Mouse (Mus musculus) hindbrain, embryonic 12.5 days (tissue): ENCODE measurements around the gene Slc31a2. TPM values are rescaled to one million over a fixed set of nuclear protein-coding genes. Genes with fewer than 3 reads are reported as not detected.

Source experiments
- ATAC-seq: fragments of 200-750 bp; cut with Nextera tagmentation; 2 replicates; pipeline ENCODE4 v1.8.0; 2017; ENCODE audit warnings: moderate TSS enrichment; ENCODE audit not compliant: low FRiP score
- H3K27ac ChIP-seq: fragments of 300-500 bp; sonication (generic); 2 replicates; pipeline ENCODE4 v1.5.1; 2016; ENCODE audit warnings: mild to moderate bottlenecking
- H3K27me3 ChIP-seq: fragments of 300-500 bp; sonication (generic); 2 replicates; pipeline ENCODE4 v1.6.1; 2016; ENCODE audit warnings: mild to moderate bottlenecking
- H3K36me3 ChIP-seq: fragments of 300-500 bp; sonication (generic); 2 replicates; pipeline ENCODE4 v1.6.1; 2016; ENCODE audit warnings: mild to moderate bottlenecking
- H3K4me1 ChIP-seq: fragments of 300-500 bp; sonication (generic); 2 replicates; pipeline ENCODE4 v1.6.1; 2016
- H3K4me2 ChIP-seq: fragments of 300-500 bp; sonication (generic); replicated peaks from 2 replicates; pipeline ENCODE4 v1.6.1; 2016; ENCODE audit warnings: mild to moderate bottlenecking
- H3K4me3 ChIP-seq: fragments of 300-500 bp; sonication (generic); 2 replicates; pipeline ENCODE4 v1.5.1; 2016; ENCODE audit warnings: mild to moderate bottlenecking
- H3K9ac ChIP-seq: fragments of 300-500 bp; sonication (generic); 2 replicates; pipeline ENCODE4 v1.6.1; 2016; ENCODE audit warnings: mild to moderate bottlenecking, moderate library complexity
- H3K9me3 ChIP-seq: fragments of 300-500 bp; sonication (generic); replicated peaks from 2 replicates; pipeline ENCODE4 v1.6.1; 2016; ENCODE audit warnings: mild to moderate bottlenecking
- WGBS: fragments of 180-500 bp; shearing (Covaris S2); methylation state at CpG from one replicate; pipeline ENCODE4 v1.1.7; 2016; 5-methylcytosine and 5-hydroxymethylcytosine counted together
- polyA plus RNA-seq: library from polyadenylated mRNA; unstranded; fragments of >200 nt; fragmentation: Nextera tagmentation; extraction: Ambion mirVana; gene quantifications from 2 replicates; pipeline ENCODE4 v1.2.1, GENCODE M21; 2016

Slc31a2 gene
- polyA plus RNA-seq, 1 experiment from 2014 or later, result 13.0 TPM

- WGBS, result under 1% methylated on average over 54 of the region's 55 CpGs
- peak; percentile 92 for ATAC-seq
- Histone ChIP-seq H3K36me3 (0 out of 2 replicates have a peak, but pooled peaks cover 3% of the 10 kb centered on the region), H3K9ac (peak overlapping the region; percentile 66), H3K27ac (no peak overlapping the region), H3K27me3 (no peaks in the 10 kb centered on the region), H3K4me2 (peak overlapping the region; percentile 85), H3K9me3 (no peaks in the 10 kb centered on the region), H3K4me1 (peaks cover 14% of the 10 kb centered on the region), H3K4me3 (peak overlapping the region; percentile 62)
Measured at GRCm38 (mm10) chr4:62286257-62286991, 24.1 kb downstream of the Slc31a2 start.

DNA sequence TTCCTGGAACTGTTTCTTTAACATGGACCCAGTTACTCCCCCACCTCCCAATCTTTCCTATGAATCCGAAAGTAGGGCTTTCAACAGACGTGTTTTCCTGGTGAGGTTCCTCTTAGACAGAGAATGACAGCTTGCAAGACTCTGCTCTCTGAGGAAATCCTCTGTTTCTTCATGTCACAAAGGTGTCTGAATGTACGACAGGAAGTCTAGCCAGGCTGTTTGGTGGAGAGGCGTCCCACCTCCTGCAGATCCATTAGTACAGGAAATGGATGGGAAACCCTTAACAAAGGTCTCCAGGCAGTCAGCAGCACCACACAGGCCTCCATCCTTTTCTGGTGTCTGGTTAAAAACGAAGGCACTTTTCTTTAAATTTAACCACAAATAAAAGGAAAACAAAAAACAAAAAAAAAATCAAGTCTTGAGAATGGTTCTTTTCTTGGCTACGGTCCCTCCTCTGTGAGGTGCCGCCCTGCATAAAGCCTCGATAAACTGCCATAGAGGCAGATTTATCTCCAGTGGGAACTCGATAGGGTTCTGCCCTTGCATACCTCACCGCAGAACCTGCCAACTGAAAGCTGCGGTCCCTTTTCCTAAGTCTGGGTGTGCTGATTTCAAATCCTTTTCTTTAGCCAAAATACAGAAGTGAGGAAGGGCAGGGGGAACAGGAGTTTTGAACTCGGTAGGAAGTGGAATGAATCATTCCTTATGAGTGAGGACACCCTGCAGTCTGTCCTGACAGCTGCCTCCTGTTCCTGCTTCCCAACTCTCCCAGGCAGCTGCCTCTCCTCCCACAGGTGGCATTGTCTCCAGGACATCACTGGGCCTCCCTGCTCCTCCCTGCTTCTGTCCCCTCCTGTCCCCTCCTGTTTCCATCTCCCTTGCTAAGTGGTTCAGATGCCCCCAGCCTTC, 24.9 kb downstream of the Slc31a2 start:
- H3K36me3 ChIP-seq, result 0 out of 2 replicates have a peak, but pooled peaks cover 3% of the 10 kb centered on the region
- WGBS, result 13% methylated on average over 12 of the region's 12 CpGs
- peaks cover 16% of the 10 kb centered on the region for H3K4me1 ChIP-seq
- H3K9ac ChIP-seq, result peak overlapping the region; percentile 66
- peak overlapping the region; percentile 85 for H3K4me2 ChIP-seq
- no peak overlapping the region for H3K27ac ChIP-seq
- H3K4me3 ChIP-seq, result peak overlapping the region; percentile 62
- H3K27me3 ChIP-seq, result no peaks in the 10 kb centered on the region
- no peaks in the 10 kb centered on the region for H3K9me3 ChIP-seq
- no peak; the same call in 1 of the 2 replicates for ATAC-seq

- no peak overlapping the region for H3K9ac ChIP-seq
- H3K4me1 ChIP-seq, result peaks cover 30% of the 10 kb centered on the region
- no peaks in the 10 kb centered on the region for H3K9me3 ChIP-seq
- ATAC-seq, result no peak
- H3K27me3 ChIP-seq, result no peaks in the 10 kb centered on the region
- no peak overlapping the region for H3K4me3 ChIP-seq
- WGBS, result 87% methylated on average over 7 of the region's 7 CpGs
- H3K4me2 ChIP-seq, result no peak overlapping the region
- H3K36me3 ChIP-seq, result 0 out of 2 replicates have a peak, but pooled peaks cover 3% of the 10 kb centered on the region
- H3K27ac ChIP-seq, result no peak overlapping the region
Measured at GRCm38 (mm10) chr4:62289226-62289625, 26.9 kb downstream of the Slc31a2 start.

DNA sequence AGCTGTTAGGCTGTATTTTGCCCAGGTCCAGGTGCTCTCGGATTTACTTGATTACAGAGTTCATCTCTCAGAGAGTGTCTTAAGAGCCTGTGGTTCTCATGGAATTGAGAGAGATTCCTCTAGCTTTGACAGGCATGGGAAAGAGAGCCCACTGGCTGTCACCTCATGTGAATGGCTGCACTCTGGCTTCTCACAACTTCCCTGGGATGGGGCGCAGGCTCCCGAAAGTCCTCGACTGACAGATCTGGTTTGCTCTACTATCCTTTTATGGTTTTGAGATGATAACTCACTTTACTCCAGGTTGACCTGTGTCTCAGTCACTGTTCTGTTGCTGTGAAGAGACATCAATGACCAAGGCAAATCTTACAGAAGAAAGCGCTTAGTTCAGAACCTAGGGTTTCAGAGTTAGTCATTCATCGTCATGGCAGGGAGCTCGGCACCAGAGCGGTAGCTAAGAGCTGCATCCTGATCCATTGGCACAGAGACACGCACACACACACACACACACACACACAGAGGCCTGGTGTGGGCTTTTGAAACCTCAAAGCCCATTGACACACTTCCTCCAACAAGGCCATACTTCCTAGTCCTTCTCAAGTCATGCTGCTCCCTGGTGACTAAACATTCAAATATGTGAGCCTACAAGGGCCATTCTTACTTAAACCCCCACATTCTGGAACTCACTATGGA, 28.6 kb downstream of the Slc31a2 start:
- no peak for ATAC-seq
- H3K9ac ChIP-seq, result no peak overlapping the region
- H3K27me3 ChIP-seq, result no peaks in the 10 kb centered on the region
- H3K9me3 ChIP-seq, result no peaks in the 10 kb centered on the region
- peaks cover 30% of the 10 kb centered on the region for H3K4me1 ChIP-seq
- no peak overlapping the region for H3K4me3 ChIP-seq
- WGBS, result 93% methylated on average over 9 of the region's 9 CpGs
- peaks cover 5% of the 10 kb centered on the region; the same call in 1 of the 2 replicates for H3K36me3 ChIP-seq
- no peak overlapping the region for H3K4me2 ChIP-seq
- no peak overlapping the region for H3K27ac ChIP-seq

GRCm38 (mm10) chr4:62292461-62293180, 30.3 kb downstream of the Slc31a2 start:
- no peaks in the 10 kb centered on the region for H3K27me3 ChIP-seq
- peaks cover 23% of the 10 kb centered on the region for H3K4me1 ChIP-seq
- H3K4me2 ChIP-seq, result no peak overlapping the region
- peak; percentile 55; the same call in 1 of the 2 replicates for ATAC-seq
- no peak overlapping the region for H3K9ac ChIP-seq
- no peaks in the 10 kb centered on the region for H3K9me3 ChIP-seq
- WGBS, result 48% methylated on average over 8 of the region's 8 CpGs
- peaks cover 14% of the 10 kb centered on the region for H3K36me3 ChIP-seq
- no peak overlapping the region for H3K4me3 ChIP-seq
- peak overlapping the region; percentile 30; the same call in 1 of the 2 replicates for H3K27ac ChIP-seq

GRCm38 (mm10) chr4:62293219-62293861, 31.0 kb downstream of the Slc31a2 start:
- H3K27ac ChIP-seq, result no peak overlapping the region
- ATAC-seq, result peak; percentile 20
- H3K9me3 ChIP-seq, result no peaks in the 10 kb centered on the region
- no peak overlapping the region for H3K4me3 ChIP-seq
- WGBS, result 58% methylated on average over 10 of the region's 10 CpGs
- peaks cover 18% of the 10 kb centered on the region for H3K4me1 ChIP-seq
- H3K9ac ChIP-seq, result no peak overlapping the region
- no peaks in the 10 kb centered on the region for H3K27me3 ChIP-seq
- no peak overlapping the region for H3K4me2 ChIP-seq
- peaks cover 21% of the 10 kb centered on the region for H3K36me3 ChIP-seq

DNA sequence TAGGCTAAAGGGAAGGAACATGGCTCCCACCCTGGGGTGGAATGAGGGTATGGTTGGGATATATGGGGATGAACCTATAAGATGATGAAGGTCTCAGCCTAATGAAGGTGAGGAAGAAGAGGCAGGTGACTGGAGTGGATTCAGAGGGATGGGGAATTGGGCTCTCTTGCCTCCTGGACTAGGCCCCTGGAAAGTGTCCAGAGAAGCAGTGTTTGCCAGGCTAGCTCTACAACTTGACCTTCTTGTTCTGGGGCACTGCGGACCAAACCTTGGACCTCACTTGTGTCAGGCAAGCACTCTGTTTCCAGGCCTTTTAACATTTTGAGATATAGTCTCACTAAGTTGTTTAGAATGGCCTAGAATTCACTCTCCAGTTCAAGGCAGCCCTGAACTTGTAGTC, 32.4 kb downstream of the Slc31a2 start:
- Histone ChIP-seq H3K36me3 (peaks cover 32% of the 10 kb centered on the region), H3K4me2 (no peak overlapping the region), H3K4me1 (peaks cover 16% of the 10 kb centered on the region), H3K4me3 (no peak overlapping the region), H3K27ac (no peak overlapping the region), H3K9ac (no peak overlapping the region), H3K9me3 (no peaks in the 10 kb centered on the region), H3K27me3 (no peaks in the 10 kb centered on the region)
- 100% methylated on average over 1 of the region's 1 CpGs for WGBS
- no peak for ATAC-seq

DNA sequence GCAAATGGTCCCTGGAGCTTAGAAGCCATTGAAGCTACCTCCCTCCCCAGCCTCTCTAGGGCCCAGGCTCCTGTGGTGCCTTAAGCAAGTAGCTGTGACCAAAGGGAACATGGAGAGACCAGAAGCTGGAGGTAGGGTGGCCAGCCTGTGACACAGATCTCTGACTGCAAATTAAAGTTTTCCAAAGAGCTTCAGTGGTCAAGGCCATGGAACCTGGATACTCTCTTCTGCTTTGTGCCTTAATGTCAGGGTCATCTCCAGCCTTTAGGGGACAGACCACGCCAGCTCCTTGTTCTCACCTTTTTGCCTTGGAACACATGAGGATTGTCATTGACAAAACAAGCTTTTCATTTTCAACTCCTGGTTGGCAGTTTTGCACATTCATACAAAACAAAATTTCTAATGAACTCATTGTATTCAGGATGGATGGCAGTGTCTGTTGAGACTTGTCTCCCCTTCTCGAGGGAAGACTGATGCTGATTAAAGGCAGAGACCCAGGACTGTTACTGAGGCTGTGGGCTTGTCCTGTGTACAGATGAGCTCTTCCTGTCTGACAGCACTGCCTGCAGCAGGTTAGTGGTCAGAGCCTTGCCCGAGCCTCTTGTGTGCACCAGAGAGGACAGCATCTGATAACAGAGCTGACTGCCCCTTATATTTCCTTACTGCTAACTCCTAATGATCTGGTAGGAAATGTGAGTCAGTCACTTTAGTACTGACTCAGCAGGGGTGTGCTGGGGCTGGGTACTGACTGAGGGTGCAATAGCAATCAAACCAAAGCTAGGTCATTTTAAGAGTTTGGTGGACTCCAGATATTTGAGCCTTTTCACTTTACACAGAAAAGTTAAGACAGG, 35.1 kb downstream of the Slc31a2 start:
- H3K36me3 ChIP-seq, result peaks cover 54% of the 10 kb centered on the region
- H3K9ac ChIP-seq, result no peak overlapping the region
- H3K9me3 ChIP-seq, result no peaks in the 10 kb centered on the region
- WGBS, result 90% methylated on average over 3 of the region's 3 CpGs
- no peaks in the 10 kb centered on the region for H3K27me3 ChIP-seq
- no peak overlapping the region for H3K27ac ChIP-seq
- no peak overlapping the region for H3K4me3 ChIP-seq
- no peak for ATAC-seq
- H3K4me2 ChIP-seq, result no peak overlapping the region
- peaks cover 12% of the 10 kb centered on the region for H3K4me1 ChIP-seq

DNA sequence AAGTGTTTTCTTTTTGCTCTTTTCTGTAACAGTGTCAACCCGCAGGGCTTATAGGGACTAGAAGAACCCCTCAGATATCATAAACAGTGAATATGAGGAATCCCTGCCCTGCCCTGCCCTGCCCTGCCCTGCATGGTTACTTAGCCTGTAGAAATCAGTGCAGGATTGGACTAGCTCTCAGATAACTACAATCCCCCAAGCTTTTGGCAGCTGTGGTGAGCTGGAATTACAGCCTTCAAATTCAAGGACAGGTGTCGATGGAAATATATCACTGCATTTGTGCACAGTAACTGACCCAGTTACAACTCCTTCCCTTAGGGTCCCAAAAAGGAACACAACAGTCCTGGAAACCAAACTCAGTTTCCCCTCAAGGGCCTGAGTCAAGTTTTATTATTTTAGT, 37.6 kb downstream of the Slc31a2 start:
- ATAC-seq, result no peak
- H3K9me3 ChIP-seq, result no peaks in the 10 kb centered on the region
- H3K4me1 ChIP-seq, result no peaks in the 10 kb centered on the region
- H3K27me3 ChIP-seq, result no peaks in the 10 kb centered on the region
- peaks cover 79% of the 10 kb centered on the region for H3K36me3 ChIP-seq
- 96% methylated on average over 2 of the region's 2 CpGs for WGBS
- no peak overlapping the region for H3K27ac ChIP-seq
- no peak overlapping the region for H3K4me2 ChIP-seq
- no peak overlapping the region for H3K9ac ChIP-seq
- H3K4me3 ChIP-seq, result no peak overlapping the region

DNA sequence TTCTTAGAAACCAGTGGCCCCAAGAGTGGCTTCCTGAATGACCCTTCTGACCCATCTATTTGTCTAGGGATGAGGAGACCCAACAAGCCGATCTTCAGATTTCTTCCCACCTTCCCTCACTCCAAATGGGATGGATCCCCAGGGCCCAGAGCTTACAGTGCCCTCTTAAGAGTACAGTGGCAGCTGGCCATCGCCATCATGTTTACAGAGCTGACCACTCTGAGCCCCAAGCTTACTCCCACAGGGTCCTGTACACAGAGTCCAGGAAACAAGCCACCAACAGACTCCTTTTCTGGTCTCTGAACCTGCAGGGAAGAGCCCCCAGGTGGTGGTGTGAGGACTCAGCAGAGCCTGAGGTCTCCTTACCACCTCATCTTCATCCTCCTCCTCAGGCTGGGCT, 40.4 kb downstream of the Slc31a2 start:
- ATAC-seq, result no peak
- WGBS, result 48% methylated on average over 2 of the region's 2 CpGs
- H3K4me1 ChIP-seq, result no peaks in the 10 kb centered on the region
- H3K27ac ChIP-seq, result no peak overlapping the region
- no peak overlapping the region for H3K4me2 ChIP-seq
- H3K9ac ChIP-seq, result no peak overlapping the region
- no peaks in the 10 kb centered on the region for H3K9me3 ChIP-seq
- H3K36me3 ChIP-seq, result peaks cover 85% of the 10 kb centered on the region
- H3K27me3 ChIP-seq, result no peaks in the 10 kb centered on the region
- H3K4me3 ChIP-seq, result no peak overlapping the region
